Mouse (Mus musculus) MN1 (cell line): ENCODE measurements around the gene Sept9.
A peak's percentile ranks its signal among the peaks of the same experiment; 100 is the strongest.

Experiments
- DNase-seq: peaks from one replicate; pipeline ENCODE4 v3.0.0-alpha.2; 2016; ENCODE audit warnings: low spot score

Gene Sept9

DNA sequence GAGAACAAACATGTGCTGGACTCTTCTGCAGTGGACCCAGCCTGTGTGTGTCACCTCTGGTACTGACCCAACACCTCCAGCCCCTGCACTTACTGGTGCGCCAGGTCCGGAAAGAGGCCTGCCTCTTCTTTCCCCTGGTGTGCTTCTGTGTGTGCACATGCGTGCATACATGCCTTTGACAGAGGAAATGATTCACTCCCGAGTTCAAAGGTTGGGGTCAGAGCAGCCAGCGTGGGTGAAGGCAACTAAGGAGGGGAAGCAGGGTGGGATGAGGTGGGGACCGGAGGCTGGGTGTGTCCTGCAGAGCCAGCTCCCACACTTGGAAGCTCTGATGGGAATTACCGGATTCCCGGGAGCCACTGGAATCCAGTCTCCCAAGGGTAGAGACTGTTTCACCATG, 46.8 kb downstream of the Sept9 start:
- no peak for DNase-seq

DNA sequence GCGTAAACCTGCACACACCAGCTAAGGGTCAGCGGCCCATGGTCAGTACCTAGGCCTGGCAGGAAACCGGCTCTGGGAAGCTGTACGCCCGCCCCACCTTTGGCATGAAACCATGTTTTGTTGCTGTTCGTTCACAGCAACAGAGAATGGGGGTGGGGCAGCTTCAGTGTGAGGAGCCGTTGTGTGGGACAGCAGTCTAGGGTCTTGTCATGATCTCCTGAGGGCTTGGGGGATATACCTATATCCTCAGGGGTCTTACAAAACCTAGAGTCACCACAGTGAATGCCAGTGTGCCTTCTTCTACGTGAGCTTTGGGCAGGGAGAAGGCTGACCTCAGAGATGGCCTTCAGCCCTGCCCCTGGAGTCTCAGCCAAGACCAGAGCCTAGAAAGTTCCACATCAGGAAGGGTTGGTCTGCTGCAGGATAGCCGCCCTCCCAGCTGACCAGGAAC, 47.5 kb downstream of the Sept9 start:
- DNase-seq, result no peak

DNA sequence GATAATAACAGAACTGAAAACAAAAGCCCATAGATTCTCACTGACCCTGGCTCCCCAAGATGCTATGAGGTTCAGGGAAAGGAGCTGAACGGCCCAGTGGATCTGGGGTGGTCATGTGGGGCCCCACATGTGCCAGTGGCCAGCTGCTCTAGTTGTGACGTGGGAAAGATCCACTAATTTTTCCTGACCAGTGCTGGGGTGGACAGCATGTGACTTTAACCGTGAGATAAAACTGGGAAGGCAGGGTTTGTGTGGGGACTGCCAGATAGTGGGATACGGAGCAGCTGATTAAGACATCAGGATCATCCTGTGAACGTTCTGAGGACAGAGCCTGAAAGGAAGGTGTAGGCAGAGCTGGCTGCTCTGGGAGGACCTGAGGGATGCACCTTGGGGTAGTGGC, 48.1 kb downstream of the Sept9 start:
- no peak for DNase-seq

DNA sequence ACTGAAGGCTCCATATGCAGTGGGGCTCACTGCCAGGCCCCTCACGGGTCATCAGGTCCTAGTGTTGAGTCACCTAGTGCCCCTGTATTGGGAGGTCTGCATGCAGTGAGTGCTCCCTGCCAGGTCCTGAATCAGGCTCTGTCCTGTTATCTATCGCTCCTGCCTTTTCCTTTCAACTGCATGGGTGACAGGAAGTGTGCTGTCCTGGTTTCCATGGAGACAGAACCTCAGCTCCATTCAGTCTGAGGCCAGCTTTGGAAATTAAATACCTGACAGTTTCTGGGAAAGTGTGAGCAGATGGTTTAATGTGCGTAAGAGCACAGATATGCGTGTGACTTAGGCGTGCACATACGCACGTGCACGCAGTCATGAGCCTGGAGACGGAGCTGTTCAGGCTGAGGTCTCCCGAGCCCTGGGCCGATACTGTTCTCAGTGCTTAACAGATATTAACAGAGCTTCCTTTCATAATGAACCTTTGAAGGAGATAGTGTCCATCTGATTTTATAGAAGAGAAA, 49.3 kb downstream of the Sept9 start:
- peak; percentile 59 for DNase-seq

DNA sequence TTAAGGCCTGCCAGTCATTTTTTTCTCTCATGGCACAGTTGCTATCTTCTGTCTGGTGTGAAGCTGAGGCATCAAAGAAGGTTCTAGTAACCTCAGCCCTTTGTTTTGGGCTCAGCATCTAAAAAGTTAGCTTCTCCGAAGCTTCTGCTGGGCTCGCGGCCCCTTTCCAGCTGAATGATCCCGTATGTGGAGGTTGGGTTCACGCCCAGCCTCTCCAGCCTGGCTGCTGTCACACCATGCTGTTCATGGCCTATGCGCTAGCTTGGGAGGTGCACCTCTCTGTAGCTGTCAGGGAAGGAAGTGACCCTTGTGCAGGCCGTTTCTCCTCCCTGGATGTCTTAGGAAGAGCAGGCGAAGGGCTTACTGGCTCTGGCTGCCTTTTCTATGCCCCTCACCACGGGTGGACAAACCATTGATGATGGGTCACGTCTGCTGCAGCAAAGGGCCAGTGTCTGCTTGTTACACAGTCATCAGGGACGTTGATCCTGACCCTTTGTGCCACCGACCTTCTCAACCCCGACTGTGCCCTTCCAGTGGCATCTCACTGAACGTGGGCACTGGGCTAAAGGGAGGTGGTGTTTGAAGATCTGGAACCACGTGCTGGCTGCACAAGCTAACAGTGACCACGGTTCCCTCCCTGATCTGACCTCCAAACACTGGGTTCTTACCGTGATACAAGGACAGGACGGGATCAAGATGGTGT, 50.0 kb downstream of the Sept9 start:
- DNase-seq, result no peak

DNA sequence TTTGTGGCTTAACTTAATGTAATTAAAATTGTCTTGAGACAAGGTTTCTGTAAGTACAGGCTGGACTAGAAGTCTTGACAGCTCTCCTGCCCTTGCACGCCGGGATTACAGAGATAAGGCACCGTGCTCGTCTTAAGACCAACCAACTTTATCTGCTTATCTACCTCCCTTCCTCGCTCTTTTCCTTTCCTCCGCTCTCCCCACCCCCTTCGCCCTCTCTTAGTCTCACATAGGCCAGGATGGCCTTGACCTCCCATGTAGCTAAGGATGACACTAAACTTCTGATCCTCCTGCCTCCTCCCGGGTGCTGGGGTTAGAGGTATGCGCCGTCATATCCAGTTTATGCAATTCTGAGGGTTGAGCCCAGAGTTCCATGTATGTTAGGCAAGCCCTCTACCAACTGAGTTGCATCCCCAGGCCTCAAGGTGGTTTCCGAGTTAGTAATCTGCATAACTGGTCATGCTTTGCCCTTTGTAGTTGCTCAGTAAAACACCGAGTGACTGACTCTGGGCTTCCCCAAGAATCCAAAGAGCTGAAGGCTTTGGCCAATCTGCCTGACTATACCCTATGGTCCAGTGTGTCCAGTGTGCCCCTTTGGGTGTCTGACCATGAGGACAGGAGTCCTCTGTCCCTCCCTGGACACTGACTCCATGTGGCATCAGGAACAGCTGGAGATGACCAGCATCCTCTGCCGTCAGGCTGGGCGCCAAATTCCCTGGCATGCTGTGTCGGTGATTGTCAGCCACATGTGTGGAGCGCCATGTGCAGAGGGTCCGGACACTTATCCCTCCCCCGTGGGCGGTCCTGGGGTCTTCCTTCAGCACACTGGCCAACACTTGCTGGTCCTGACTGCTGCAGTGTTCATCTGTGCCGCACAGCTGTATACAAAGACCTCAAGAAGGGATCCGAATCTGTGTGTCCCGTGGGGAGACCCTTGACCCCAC, 50.8 kb downstream of the Sept9 start:
- no peak for DNase-seq

DNA sequence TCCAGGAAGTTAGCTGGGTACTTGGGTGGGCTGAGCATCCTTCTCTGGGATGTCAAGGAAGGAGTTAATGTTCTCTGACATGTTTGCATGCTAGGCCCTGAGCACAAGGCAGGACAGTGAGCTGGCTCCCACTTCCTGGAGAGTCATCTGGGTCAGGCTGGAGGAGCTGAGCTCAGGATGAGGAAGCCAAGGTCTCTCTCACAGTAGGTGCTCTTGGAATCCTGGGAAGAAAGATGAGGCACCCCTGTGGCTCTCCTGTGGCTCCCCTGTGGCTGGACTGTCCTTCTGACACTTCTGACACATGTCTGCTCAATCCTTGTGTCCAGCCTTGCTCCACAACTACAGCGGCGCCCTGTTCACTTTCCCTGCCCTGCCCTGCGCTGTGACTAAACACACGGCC, 52.3 kb downstream of the Sept9 start:
- no peak for DNase-seq

DNA sequence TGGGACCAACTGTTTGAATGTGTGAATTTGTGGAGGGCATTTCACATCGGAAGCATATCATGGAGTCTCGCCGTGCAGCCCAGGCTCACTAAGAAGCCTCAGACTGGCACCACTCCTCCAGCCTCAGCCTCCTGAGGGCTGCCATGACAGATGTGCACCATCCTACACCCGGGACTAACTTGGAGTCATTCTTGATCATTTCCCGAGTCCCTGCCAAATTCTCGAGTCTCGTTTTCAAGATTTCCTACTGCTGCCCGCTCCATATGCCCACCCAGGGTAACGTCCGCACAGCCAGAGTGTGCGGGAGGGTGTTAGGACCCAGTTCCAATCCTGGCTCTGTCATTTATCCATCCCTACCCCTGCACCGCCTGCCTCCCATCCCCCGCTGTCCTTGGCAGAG, 53.4 kb downstream of the Sept9 start:
- DNase-seq, result no peak

DNA sequence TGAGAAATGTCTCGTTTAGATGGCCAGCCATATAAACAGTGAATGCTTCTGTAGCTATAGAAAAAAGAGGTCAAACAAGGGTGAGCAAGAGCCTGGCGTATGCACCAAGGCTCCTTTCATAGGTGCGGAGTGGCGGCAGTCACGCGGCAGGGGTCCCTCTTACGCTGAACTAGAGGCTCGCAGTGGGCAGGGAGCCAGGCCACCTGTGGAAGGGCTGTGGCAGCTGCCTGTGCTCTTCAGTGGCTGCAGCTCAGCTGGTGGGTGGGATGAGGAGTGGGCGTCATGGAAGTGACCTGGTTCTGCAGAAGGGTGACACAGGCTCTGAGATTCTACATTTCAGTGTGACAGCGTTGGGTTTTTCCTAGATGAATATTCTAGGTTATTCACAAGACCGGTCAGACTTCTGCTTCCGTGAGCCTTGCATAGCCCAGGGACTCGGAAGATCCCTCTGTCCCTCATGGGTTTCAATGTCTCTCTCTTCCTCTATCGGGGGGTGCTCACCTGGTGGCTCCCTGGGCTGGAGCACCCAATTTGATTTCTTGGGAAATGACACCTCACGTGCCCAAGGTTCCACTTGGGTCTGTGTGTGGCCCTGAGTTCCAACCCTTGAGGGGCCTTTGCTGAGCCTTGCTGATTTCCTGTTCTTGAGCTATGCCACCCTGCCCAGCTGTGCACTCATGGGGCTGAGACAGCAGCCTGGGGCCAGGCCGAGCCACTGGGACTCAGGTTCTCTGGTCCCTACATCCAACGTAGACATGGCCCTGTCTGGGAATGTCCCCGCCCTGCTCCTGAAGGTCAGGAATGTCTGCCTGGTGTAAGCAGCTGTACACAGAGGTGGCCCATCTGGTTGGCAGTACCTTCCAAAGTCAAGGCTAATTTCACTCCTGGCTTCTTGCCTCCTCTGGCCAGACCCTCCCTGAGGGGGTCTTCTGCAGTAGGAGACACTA, 55.0 kb downstream of the Sept9 start:
- DNase-seq, result no peak

DNA sequence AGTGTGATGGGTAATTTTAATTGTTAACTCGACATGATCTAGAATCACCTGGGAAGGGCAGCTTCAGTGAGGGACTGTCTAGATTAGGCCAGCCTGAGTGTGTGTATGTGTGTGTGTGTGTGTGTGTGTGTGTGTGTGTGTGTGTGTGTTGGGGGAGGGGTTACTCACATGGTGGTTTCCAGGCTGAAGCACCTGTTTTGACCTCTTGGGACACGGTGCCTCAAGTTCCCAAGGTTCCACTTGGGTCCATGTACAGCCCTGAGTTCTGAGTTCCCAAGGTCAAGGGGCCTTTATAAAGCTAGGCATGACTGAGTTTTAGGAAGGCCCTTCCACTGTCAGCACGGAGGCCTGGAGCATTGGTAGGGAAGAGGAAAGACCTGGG, 55.6 kb downstream of the Sept9 start:
- DNase-seq, result no peak

DNA sequence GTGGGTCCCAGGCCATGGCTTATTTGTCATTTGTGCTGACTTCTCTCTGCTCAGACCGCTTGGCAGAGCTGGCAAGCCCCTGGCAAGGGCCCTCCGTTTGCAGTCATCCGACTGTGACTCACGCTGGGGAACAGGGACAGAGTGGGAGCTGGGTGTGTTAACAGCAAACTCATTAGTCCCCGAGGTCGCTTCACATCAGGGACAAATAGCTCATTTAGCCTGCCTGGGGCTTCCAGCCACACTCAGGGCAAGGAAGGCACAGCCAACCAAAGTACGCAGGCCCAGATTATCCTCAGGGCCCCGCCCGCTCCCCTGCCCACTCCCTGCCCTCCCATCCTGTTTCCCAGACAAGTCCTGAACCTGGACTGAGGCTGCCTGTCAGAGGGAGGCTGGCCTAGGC, 56.6 kb downstream of the Sept9 start:
- peak; percentile 64 for DNase-seq

DNA sequence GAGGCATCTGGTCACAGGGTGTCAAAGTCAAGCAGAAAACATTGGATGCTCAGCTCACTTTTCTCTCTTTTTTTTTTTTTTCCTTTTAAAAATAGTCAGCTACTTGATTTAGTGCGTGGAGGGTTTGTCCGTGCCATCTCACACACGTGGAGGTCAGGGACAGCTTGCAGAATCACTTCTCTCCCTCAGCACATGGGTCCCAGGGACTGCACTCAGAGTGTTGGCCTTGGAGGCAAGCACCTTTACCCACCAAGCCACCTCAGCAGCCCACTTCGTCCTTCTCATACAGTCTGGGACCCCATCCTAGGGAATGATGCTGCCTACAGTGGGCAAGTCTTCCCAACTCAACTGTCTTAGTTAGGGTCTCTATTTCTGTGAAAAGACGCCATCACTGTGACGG, 57.4 kb downstream of the Sept9 start:
- DNase-seq, result no peak

DNA sequence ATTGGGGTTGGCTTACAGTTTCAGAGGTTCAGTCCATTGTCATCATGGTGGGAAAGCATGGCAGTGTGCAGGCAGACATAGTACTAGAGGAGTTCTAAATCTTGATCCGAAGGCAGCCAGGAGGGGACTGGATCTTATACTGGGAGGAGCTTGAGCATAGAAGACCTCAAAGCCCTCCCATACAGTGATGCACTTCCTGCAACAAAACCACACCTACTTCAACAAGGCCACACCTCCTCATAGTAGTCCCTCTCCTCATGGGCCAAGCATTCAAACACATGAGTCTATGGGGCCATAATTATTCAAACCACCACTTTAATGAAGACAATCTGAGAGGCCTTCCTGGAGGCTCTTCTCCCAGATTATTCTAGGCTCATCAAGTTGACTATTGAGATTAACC, 57.8 kb downstream of the Sept9 start:
- no peak for DNase-seq

DNA sequence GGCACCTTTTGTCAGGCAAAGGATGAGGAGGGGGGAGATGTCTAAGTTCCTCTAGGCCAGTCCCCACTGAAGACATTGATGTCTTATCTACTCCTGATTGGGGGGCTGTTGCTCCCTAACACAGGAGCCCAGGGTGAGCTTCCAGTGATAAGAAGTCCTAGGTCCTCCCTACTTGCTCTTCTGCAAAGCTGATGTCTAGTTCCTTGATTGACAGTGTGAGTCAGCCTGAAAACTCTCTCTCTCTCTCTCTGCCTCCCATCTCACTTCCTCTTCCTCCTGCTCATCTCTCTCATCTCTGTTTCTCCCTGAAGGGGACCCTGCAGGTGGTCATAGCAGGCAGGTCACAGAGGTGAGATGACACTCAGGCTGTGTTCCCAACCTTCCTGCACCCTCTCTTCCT, 58.4 kb downstream of the Sept9 start:
- DNase-seq, result no peak

DNA sequence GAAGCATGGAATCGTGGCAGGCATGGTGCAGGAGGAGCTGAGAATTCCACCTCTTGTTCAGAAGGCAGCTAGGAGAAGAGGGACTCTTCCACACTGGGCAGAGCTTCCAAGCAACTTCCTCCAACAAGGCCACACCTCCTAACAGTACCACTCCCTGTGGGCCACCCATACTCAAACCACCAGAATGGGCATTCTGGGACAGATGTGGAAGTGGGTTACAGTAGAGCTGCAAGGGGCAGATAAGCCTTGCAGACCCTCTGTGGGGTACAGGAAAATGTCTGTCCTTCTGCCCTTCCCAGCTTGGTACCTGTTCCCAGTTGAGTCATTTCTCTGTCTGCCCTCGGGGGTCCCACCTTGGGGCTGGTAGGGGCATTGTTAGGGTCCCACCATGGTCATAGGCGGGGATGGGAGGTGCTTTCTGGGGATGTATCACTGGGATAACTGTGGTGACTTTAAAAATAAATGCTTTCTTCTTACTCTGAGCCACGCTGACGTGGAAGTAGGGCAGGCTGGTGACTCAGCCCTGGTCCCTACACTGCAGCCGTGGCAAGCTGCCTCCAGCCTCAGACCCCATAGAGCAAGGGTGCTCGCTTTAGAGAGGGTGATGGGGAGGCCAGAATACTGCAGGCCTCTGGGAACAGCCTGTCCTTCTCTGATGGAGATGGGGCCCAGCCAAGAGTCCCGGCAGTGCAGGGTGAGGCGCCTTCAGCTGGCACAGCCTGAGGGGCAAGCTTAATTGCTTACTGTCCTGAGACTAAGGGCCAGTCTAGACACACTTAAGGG, 59.9 kb downstream of the Sept9 start:
- DNase-seq, result peak; percentile 35

DNA sequence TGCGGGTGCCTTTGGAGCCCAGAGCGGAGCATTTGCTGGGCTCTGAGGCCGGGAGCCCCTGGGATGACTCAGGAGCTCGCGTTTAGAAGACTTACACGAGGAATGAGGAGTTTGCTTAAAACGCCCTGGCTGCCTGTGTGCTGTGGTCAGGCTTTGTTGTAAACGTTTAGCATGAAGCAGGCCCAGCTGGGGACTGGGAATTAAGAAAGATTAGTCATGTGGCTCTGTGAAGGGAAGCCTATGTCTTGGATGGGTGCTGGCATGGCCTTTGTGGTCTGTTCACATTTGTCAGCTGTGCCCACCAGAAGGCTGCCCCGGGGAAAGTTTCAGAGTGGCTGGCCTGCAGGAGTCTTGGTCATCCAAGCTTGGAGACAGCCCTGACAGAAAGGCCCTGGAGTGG, 61.2 kb downstream of the Sept9 start:
- peak; percentile 23 for DNase-seq

DNA sequence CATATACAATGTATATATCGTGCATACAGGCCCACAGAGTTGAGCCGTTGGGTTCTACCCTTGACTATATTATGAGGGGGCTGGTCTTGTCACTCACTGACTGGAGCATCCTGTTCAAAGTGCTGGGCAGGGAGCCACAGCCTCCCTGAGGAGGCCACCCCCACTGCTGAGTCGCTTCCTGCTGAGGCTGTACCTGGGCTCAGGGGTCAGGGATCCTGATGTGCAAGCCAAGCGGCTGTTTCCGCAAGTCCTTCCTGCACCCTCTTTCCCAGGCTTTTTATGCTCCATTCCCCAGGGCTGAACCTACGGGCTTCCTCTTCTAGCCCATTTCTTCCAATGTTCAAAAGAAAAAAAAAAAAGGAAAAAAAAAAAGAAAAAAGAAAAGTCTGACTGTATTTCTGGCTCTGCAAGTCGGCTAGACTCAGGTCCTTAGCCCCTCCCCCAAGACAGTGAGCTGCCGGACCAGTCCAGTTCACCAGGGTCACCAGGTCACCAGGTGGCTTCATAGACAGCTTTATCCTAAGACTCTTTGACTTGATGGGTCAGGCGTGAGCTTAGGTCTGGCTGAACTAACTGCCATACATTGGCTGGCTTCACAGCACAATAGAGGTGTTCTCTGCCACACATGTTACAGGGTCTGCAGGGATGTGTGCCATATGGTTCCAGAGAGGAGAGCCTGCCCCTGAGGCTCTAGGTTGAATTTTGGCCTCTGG, 63.8 kb downstream of the Sept9 start:
- DNase-seq, result no peak

DNA sequence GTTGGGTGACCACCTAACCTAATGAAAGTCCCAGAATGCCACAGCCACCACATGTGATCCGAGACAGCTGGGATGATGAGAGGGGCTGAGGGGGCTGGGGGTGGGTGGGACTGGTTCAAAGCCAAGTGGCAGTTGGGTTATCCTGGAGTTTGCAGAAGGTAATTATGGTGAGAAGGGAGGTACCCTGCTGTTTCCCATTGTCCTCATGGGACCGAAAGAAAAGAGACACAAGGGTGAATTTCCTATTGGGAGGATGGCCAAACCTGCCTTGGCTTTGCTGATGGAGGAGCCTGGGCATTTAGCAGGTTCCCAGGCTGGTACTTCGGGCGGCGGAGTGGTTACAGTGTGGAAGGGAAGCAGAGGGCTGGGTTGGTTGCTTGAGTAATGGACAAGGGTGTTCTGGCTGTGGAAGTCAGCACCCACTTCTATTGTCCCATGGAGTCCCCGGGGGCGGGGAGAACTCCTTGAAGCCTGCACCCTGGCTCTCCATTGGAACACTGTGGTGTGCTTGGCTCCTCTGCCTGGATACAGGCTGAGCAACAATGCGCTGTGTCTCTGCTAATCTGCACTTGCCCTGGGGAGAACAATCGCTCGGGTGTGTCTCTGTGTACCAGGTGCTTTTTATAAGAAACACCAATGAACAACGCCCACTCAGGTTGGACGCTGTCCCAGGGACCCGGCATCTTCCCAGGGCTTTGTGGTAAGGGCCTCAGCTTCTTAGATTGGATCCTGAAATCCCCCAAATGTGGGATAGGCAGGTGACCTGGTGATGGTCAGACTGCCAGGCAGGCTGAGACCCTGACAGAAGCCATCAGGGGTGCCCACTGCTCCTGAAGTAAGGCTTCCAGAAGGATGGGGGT, 64.9 kb downstream of the Sept9 start:
- peak; percentile 49 for DNase-seq

DNA sequence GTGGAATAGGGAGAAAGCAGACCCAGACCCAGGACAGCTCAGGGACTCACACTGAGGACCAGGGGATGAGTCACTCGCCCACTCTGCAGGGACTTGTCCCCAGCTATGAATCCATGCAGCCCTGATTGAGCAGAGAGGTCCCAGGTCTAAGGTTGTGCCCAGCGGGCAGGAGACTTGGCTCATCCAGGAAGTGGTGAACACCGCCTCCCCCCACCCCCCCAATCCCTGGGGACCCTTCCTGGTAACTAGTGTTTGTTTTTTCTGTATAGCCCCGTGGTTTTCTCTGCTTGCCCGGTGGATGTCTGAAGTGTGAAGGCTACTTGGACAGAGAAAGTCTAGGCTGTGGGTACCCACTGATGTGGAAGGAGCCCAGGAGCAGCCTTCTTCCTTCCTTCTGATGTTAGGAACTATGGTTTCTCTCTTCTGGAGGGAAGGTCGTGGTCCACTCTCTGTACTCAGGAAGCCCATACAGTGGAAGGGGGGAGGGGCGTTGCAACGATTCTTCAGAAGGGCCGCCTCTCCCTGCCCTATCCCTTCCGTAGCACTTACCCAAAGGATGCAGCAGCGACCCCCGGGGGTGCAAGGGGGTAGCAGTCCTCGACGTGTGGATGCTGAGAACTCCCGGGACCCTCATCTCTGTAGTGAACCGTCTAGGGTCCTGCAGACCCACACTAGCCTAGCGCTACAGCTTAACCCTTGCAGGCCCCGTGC, 66.0 kb downstream of the Sept9 start:
- DNase-seq, result peak; percentile 80
